30 mouse cellular contexts compared by ENCODE assay signal in the genomic region with DNA sequence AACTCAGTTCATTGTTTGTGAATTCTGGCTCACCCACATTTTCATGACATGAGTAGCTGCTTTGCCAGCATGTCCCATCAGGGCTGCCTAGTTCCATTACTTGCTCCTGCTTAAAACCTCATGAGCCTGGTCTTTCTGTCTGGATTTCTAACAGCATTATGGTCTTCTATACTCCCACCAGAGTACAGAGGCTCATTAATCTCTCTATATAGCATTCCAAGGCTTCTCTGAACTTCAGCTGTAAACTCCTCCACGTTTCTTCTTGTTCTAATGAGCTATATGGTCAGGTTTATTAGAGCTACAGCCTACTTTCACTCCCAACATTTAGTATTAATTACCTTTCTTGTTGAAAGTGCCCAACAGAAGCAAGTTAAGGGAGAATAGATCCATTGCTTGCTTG.
A peak's percentile ranks its signal among the peaks of the same experiment; 100 is the strongest.
DNase-seq lines count a peak whose midpoint lies in the region; ATAC-seq lines count a peak whose summit lies in the region.
"Had no signal": no experiment of that assay in that cellular context is flagged by ENCODE, and none has a peak within 500 bp of the region (broad histone marks: within the 10 kb centered on the region; RNA-seq: fewer than 3 reads in every experiment).

No protein-coding gene starts in this region.

- peak overlapping the region; percentile 30; the same call in 1 of the 2 replicates for H3K27ac ChIP-seq in kidney, embryonic 14.5 days (ENCODE audit: low read depth, low read length)
- peak overlapping the region; percentile 19; the same call in 1 of the 2 replicates for H3K27ac ChIP-seq in kidney, embryonic 16.5 days (ENCODE audit: low read length)
- peak overlapping the region; percentile 30; the same call in 1 of the 2 replicates for H3K27ac ChIP-seq in limb, embryonic 11.5 days (replicated peaks; ENCODE audit: low read depth, low read length)
- no peak overlapping the region for H3K27ac ChIP-seq in limb, embryonic 10.5 days
- H3K27ac ChIP-seq in limb, embryonic 13.5 days: peak overlapping the region; percentile 12; the same call in 1 of the 2 replicates
- H3K27ac ChIP-seq: embryonic facial prominence, embryonic 13.5 days; embryonic facial prominence, embryonic 15.5 days; forebrain, embryonic 10.5 days; forebrain, embryonic 12.5 days; forebrain, embryonic 15.5 days had no signal

- peak; percentile 72 for ATAC-seq in kidney, embryonic 14.5 days (ENCODE audit: low FRiP score, low TSS enrichment)
- peak; percentile 61; the same call in 1 of the 2 replicates for ATAC-seq in kidney, embryonic 16.5 days (ENCODE audit: low FRiP score, low TSS enrichment)
- ATAC-seq in limb, embryonic 11.5 days (ENCODE audit: insufficient number of reproducible peaks, low FRiP score, low TSS enrichment, low read depth): peak; percentile 55; the same call in 1 of the 2 replicates
- 0 out of 2 replicates have a peak, but pooled peaks have one; percentile 43 for ATAC-seq in limb, embryonic 13.5 days (ENCODE audit: low FRiP score, low read depth)
- ATAC-seq: activated CD4-positive, CD25-positive, alpha-beta regulatory T cell, adult 4 months; CD4-positive, CD25-positive, alpha-beta regulatory T cell, adult 4 months; forebrain, embryonic 15.5 days; Patski had no signal

- no peak overlapping the region for H3K9ac ChIP-seq in kidney, embryonic 14.5 days (ENCODE audit: low read depth, low read length)
- H3K9ac ChIP-seq in kidney, embryonic 16.5 days (replicated peaks; ENCODE audit: low read length): no peak overlapping the region
- H3K9ac ChIP-seq in limb, embryonic 11.5 days (ENCODE audit: low read length): no peak overlapping the region
- H3K9ac ChIP-seq in limb, embryonic 13.5 days: no peak overlapping the region
- H3K9ac ChIP-seq: embryonic facial prominence, embryonic 13.5 days; embryonic facial prominence, embryonic 15.5 days; forebrain, embryonic 12.5 days; forebrain, embryonic 15.5 days had no signal

- H3K4me3 ChIP-seq in kidney, embryonic 14.5 days (ENCODE audit: low read length): no peak overlapping the region
- no peak overlapping the region for H3K4me3 ChIP-seq in kidney, embryonic 16.5 days (ENCODE audit: low read length)
- H3K4me3 ChIP-seq in limb, embryonic 11.5 days (ENCODE audit: low read depth, low read length): no peak overlapping the region
- no peak overlapping the region for H3K4me3 ChIP-seq in limb, embryonic 10.5 days
- no peak overlapping the region for H3K4me3 ChIP-seq in limb, embryonic 13.5 days
- H3K4me3 ChIP-seq: embryonic facial prominence, embryonic 13.5 days; embryonic facial prominence, embryonic 15.5 days; erythroblast, embryonic 14.5 days; forebrain, embryonic 10.5 days; forebrain, embryonic 12.5 days; forebrain, embryonic 15.5 days had no signal

- no peaks in the 10 kb centered on the region for H3K27me3 ChIP-seq in kidney, embryonic 14.5 days (ENCODE audit: control insufficient read depth, insufficient read depth, low read length)
- no peaks in the 10 kb centered on the region for H3K27me3 ChIP-seq in kidney, embryonic 16.5 days (ENCODE audit: insufficient read depth, low read length)
- H3K27me3 ChIP-seq in limb, embryonic 11.5 days (ENCODE audit: control insufficient read depth, insufficient read depth, low read length): no peaks in the 10 kb centered on the region
- no peaks in the 10 kb centered on the region for H3K27me3 ChIP-seq in limb, embryonic 10.5 days (ENCODE audit: low read depth, poor library complexity, severe bottlenecking)
- H3K27me3 ChIP-seq in limb, embryonic 13.5 days: peaks cover 5% of the 10 kb centered on the region; the same call in 1 of the 2 replicates
- H3K27me3 ChIP-seq: CH12.LX; embryonic facial prominence, embryonic 13.5 days; embryonic facial prominence, embryonic 15.5 days; forebrain, embryonic 12.5 days; forebrain, embryonic 15.5 days; Patski had no signal

- WGBS in kidney, embryonic 14.5 days: 10% methylated on average over 1 of the region's 1 CpGs
- WGBS in kidney, embryonic 16.5 days: 24% methylated on average over 1 of the region's 1 CpGs
- 42% methylated on average over 1 of the region's 1 CpGs for WGBS in limb, embryonic 11.5 days
- 49% methylated on average over 1 of the region's 1 CpGs for WGBS in limb, embryonic 10.5 days
- 19% methylated on average over 1 of the region's 1 CpGs for WGBS in limb, embryonic 13.5 days

- H3K4me2 ChIP-seq in kidney, embryonic 14.5 days (replicated peaks; ENCODE audit: low read depth, low read length): no peak overlapping the region
- H3K4me2 ChIP-seq in kidney, embryonic 16.5 days (replicated peaks; ENCODE audit: low read depth, low read length): no peak overlapping the region
- no peak overlapping the region for H3K4me2 ChIP-seq in limb, embryonic 11.5 days (ENCODE audit: low read depth, severe bottlenecking)
- H3K4me2 ChIP-seq in limb, embryonic 13.5 days (replicated peaks): no peak overlapping the region
- H3K4me2 ChIP-seq: embryonic facial prominence, embryonic 13.5 days; embryonic facial prominence, embryonic 15.5 days; forebrain, embryonic 12.5 days; forebrain, embryonic 15.5 days had no signal

- DNase-seq in kidney, postnatal 4 days: no peak
- DNase-seq in kidney, adult 18-20 months: no peak
- DNase-seq in limb, embryonic 11.5 days (ENCODE audit: low spot score): no peak
- DNase-seq in limb, embryonic 10.5 days (ENCODE audit: low spot score): no peak
- DNase-seq in adipocyte (ENCODE audit: low spot score): no peak
- DNase-seq: adrenal gland, adult 2 months; adrenal gland, postnatal 10 days; adrenal gland, postnatal 25 days; B cell, adult 2 months; cerebellum, adult 11 months; cerebellum, adult 18-20 months; cerebellum, adult 8-10 months; cerebellum, adult 9-11 months; cerebellum, postnatal 14 days; cerebellum, postnatal 36 days; embryo, embryonic 11 days had no signal

- no peaks in the 10 kb centered on the region for H3K9me3 ChIP-seq in kidney, embryonic 14.5 days (ENCODE audit: control insufficient read depth, low read length)
- H3K9me3 ChIP-seq in kidney, embryonic 16.5 days (ENCODE audit: low read length): no peaks in the 10 kb centered on the region
- no peaks in the 10 kb centered on the region for H3K9me3 ChIP-seq in limb, embryonic 11.5 days (ENCODE audit: control insufficient read depth, low read length)
- H3K9me3 ChIP-seq in limb, embryonic 10.5 days (replicated peaks): no peaks in the 10 kb centered on the region
- H3K9me3 ChIP-seq in limb, embryonic 13.5 days: no peaks in the 10 kb centered on the region
- H3K9me3 ChIP-seq: embryonic facial prominence, embryonic 13.5 days; embryonic facial prominence, embryonic 15.5 days; forebrain, embryonic 10.5 days; forebrain, embryonic 12.5 days; forebrain, embryonic 15.5 days; G1E had no signal

- no peaks in the 10 kb centered on the region for H3K4me1 ChIP-seq in kidney, embryonic 14.5 days (ENCODE audit: control insufficient read depth, insufficient read depth, low read length)
- H3K4me1 ChIP-seq in kidney, embryonic 16.5 days (ENCODE audit: insufficient read depth, low read length): no peaks in the 10 kb centered on the region
- H3K4me1 ChIP-seq in limb, embryonic 11.5 days (ENCODE audit: control insufficient read depth, insufficient read depth, low read length): no peaks in the 10 kb centered on the region
- peaks cover 12% of the 10 kb centered on the region for H3K4me1 ChIP-seq in limb, embryonic 10.5 days
- H3K4me1 ChIP-seq in limb, embryonic 13.5 days: peaks cover 22% of the 10 kb centered on the region
- H3K4me1 ChIP-seq: embryonic facial prominence, embryonic 13.5 days; embryonic facial prominence, embryonic 15.5 days; forebrain, embryonic 10.5 days; forebrain, embryonic 12.5 days; forebrain, embryonic 15.5 days had no signal

- H3K36me3 ChIP-seq in kidney, embryonic 14.5 days (ENCODE audit: control insufficient read depth, insufficient read depth, low read length): no peaks in the 10 kb centered on the region
- no peaks in the 10 kb centered on the region for H3K36me3 ChIP-seq in kidney, embryonic 16.5 days (ENCODE audit: insufficient read depth, low read length)
- H3K36me3 ChIP-seq in limb, embryonic 11.5 days (ENCODE audit: control insufficient read depth, insufficient read depth, low read length): no peaks in the 10 kb centered on the region
- no peaks in the 10 kb centered on the region for H3K36me3 ChIP-seq in limb, embryonic 10.5 days
- H3K36me3 ChIP-seq in limb, embryonic 13.5 days: no peaks in the 10 kb centered on the region
- H3K36me3 ChIP-seq: embryonic facial prominence, embryonic 13.5 days; embryonic facial prominence, embryonic 15.5 days; forebrain, embryonic 10.5 days; forebrain, embryonic 12.5 days; forebrain, embryonic 15.5 days; G1E had no signal
